In genomic region chr11:61043055-61043992, GRCm38 (mm10) we compare ENCODE assay signal across 8 mouse cellular contexts. TPM values are rescaled to one million over a fixed set of nuclear protein-coding genes. Genes with fewer than 3 reads are reported as not detected.
DNase-seq lines count a peak whose midpoint lies in the region; ATAC-seq and TF ChIP-seq lines count a peak whose summit lies in the region.

No protein-coding gene starts in this region.

- peak; percentile 57 for DNase-seq in lung, embryonic 14.5 days
- no peak for DNase-seq in lung, adult 18-20 months
- peak; percentile 24 for DNase-seq in lung, postnatal 14 days
- DNase-seq in left cerebral cortex, adult 8-10 months (ENCODE audit: low spot score in 2 of 2), result no peak
- DNase-seq in frontal cortex, postnatal 25 days (ENCODE audit: low spot score in 2 of 2), result no peak
- no peak for DNase-seq in adrenal gland, adult (ENCODE audit: inconsistent age in 2 of 2, low spot score in 1 of 2)

- 57% methylated on average over 12 of the region's 12 CpGs for WGBS in lung, embryonic 14.5 days
- 73% methylated on average over 12 of the region's 12 CpGs for WGBS in bone marrow, adult 2 months
- WGBS in heart, embryonic 16.5 days, result 74% methylated on average over 12 of the region's 12 CpGs

- H3K9me3 ChIP-seq in lung, embryonic 14.5 days (ENCODE audit: low read depth, low read length), result no peaks in the 10 kb centered on the region
- H3K9me3 ChIP-seq in heart, embryonic 16.5 days (replicated peaks; ENCODE audit: control insufficient read depth, low read length), result no peaks in the 10 kb centered on the region

- H3K27me3 ChIP-seq in lung, embryonic 14.5 days (ENCODE audit: insufficient read depth, low read length), result no peaks in the 10 kb centered on the region
- H3K27me3 ChIP-seq in heart, embryonic 16.5 days (ENCODE audit: control insufficient read depth, insufficient read depth, low read length), result no peaks in the 10 kb centered on the region

- peak; percentile 57; the same call in 1 of the 2 replicates for ATAC-seq in lung, embryonic 14.5 days (ENCODE audit: insufficient read depth)
- peak; percentile 46; the same call in 1 of the 2 replicates for ATAC-seq in heart, embryonic 16.5 days (replicated peaks; ENCODE audit: extremely low read depth, insufficient read depth, low FRiP score)

- no peaks in the 10 kb centered on the region for H3K36me3 ChIP-seq in lung, embryonic 14.5 days (ENCODE audit: insufficient read depth)
- H3K36me3 ChIP-seq in heart, embryonic 16.5 days (ENCODE audit: control insufficient read depth, insufficient read depth), result no peaks in the 10 kb centered on the region

- peak overlapping the region; percentile 8; the same call in 1 of the 2 replicates for H3K4me2 ChIP-seq in lung, embryonic 14.5 days
- no peak overlapping the region for H3K4me2 ChIP-seq in heart, embryonic 16.5 days (ENCODE audit: low read depth, low read length)

- 0 out of 2 replicates have a peak, but pooled peaks cover 8% of the 10 kb centered on the region for H3K4me1 ChIP-seq in lung, embryonic 14.5 days (ENCODE audit: insufficient read depth)
- no peaks in the 10 kb centered on the region for H3K4me1 ChIP-seq in bone marrow, adult 2 months (ENCODE audit: control insufficient read depth, insufficient read depth, low read length)
- peaks cover 15% of the 10 kb centered on the region for H3K4me1 ChIP-seq in heart, embryonic 16.5 days (ENCODE audit: control insufficient read depth, insufficient read depth, low read length)

- peak; percentile 66 for TF ChIP-seq CTCF in lung, embryonic 14.5 days (IDR thresholded peaks at IDR 0.05; ENCODE audit: low read depth)
- peak; percentile 52; the same call in 1 of the 2 replicates for TF ChIP-seq CTCF in bone marrow, adult 2 months (IDR thresholded peaks at IDR 0.05; ENCODE audit: control insufficient read depth, insufficient read depth, low read length)

- no peak for TF ChIP-seq POLR2A in bone marrow, adult 2 months (IDR thresholded peaks at IDR 0.05; ENCODE audit: borderline replicate concordance, control insufficient read depth, low read depth, low read length)

- H3K9ac ChIP-seq in lung, embryonic 14.5 days, result no peak overlapping the region
- H3K9ac ChIP-seq in heart, embryonic 16.5 days (ENCODE audit: low read length), result no peak overlapping the region

- H3K27ac ChIP-seq in lung, embryonic 14.5 days (ENCODE audit: low read depth), result no peak overlapping the region
- H3K27ac ChIP-seq in bone marrow, adult 2 months (ENCODE audit: control insufficient read depth, insufficient read depth, low read depth, low read length, poor library complexity), result no peak overlapping the region
- no peak overlapping the region for H3K27ac ChIP-seq in heart, embryonic 16.5 days (ENCODE audit: low read length)

- no peak overlapping the region for H3K4me3 ChIP-seq in lung, embryonic 14.5 days (ENCODE audit: low read depth, low read length)
- no peak overlapping the region for H3K4me3 ChIP-seq in bone marrow, adult 2 months (replicated peaks; ENCODE audit: control insufficient read depth, low read depth, low read length)
- no peak overlapping the region for H3K4me3 ChIP-seq in heart, embryonic 16.5 days (ENCODE audit: low read length)

RNA-seq across cellular contexts. Expression of gene Kcnj12, which starts 21.0 kb away (rescaled TPM):
- 0.26 and 0.30 TPM in 2 replicates for polyA plus RNA-seq in lung, embryonic 14.5 days (2014; fragmentation: Nextera tagmentation; extraction: Ambion mirVana)
- polyA plus RNA-seq in bone marrow, adult 2 months (2011; ENCODE audit: insufficient read depth, insufficient read length, low replicate concordance, missing spikeins), result not detected in 2 replicates
- 5.7 and 5.9 TPM in 2 replicates for polyA plus RNA-seq in heart, embryonic 16.5 days (2015; fragmentation: Nextera tagmentation; extraction: Ambion mirVana)
- total RNA-seq in left cerebral cortex, adult 8-10 months (2022), result 10 to 100 TPM; 15.1 to 19.8 (median 15.6) TPM

Comparison
In these comparisons a context has a peak if more than half of its experiments do, and no peak if none do; other contexts are left out.
1. DNase-seq: peak in lung, embryonic 14.5 days (single experiment) and lung, postnatal 14 days (single experiment); none in lung, adult 18-20 months (0 of 2), left cerebral cortex, adult 8-10 months (0 of 2), frontal cortex, postnatal 25 days (0 of 2) and adrenal gland, adult (0 of 2).